Mouse (Mus musculus) kidney, postnatal 0 days (tissue): ENCODE data around the gene Samd4. TPM values are rescaled to one million over a fixed set of nuclear protein-coding genes. Genes with fewer than 3 reads are reported as not detected.

Experiments used
- ATAC-seq: fragments of 200-750 bp; cut with Nextera tagmentation; replicated peaks from 2 replicates; pipeline ENCODE4 v1.8.0; 2017; ENCODE audit warnings: low read depth, moderate number of reproducible peaks, moderate TSS enrichment, moderate library complexity; ENCODE audit not compliant: low FRiP score
- DNase-seq: peaks from one replicate; pipeline ENCODE4 v3.0.0-alpha.2; 2016; ENCODE audit warnings: low spot score
- H3K27ac ChIP-seq: fragments of 300-500 bp; sonication (generic); 2 replicates; pipeline ENCODE4 v1.5.1; 2014; ENCODE audit warnings: mild to moderate bottlenecking
- H3K27me3 ChIP-seq: fragments of 300-500 bp; sonication (generic); 2 replicates; pipeline ENCODE4 v1.6.1; 2014; ENCODE audit warnings: low read length, mixed read lengths; ENCODE audit not compliant: insufficient read depth
- H3K36me3 ChIP-seq: fragments of 300-500 bp; sonication (generic); 2 replicates; pipeline ENCODE4 v1.6.1; 2014; ENCODE audit warnings: low read length, mixed read lengths; ENCODE audit not compliant: insufficient read depth
- H3K4me1 ChIP-seq: fragments of 300-500 bp; sonication (generic); replicated peaks from 2 replicates; pipeline ENCODE4 v1.6.1; 2014; ENCODE audit warnings: antibody characterized with exemption, low read length, mixed read lengths; ENCODE audit not compliant: insufficient read depth
- H3K4me2 ChIP-seq: fragments of 300-500 bp; sonication (generic); 2 replicates; pipeline ENCODE4 v1.6.1; 2014; ENCODE audit warnings: mild to moderate bottlenecking, low read length, moderate library complexity, mixed read lengths
- H3K4me3 ChIP-seq: fragments of 300-500 bp; sonication (generic); replicated peaks from 2 replicates; pipeline ENCODE4 v1.5.1; 2014; ENCODE audit warnings: low read depth, low read length
- H3K9ac ChIP-seq: fragments of 300-500 bp; sonication (generic); 2 replicates; pipeline ENCODE4 v1.6.1; 2014; ENCODE audit warnings: low read depth, low read length
- H3K9me3 ChIP-seq: fragments of 300-500 bp; sonication (generic); replicated peaks from 2 replicates; pipeline ENCODE4 v1.6.1; 2016; ENCODE audit warnings: low read length, inconsistent platforms, mixed read lengths
- CTCF ChIP-seq: IDR thresholded peaks from 2 replicates; pipeline ENCODE4 v1.5.1; 2016; ENCODE audit warnings: antibody characterized with exemption, low read depth, mild to moderate bottlenecking, moderate library complexity
- WGBS: fragments of 180-500 bp; shearing (Covaris S2); extraction: QIAGEN DNeasy Blood & Tissue Kit; methylation state at CpG from one replicate; pipeline ENCODE4 v1.1.7; 2014; 5-methylcytosine and 5-hydroxymethylcytosine counted together
- polyA plus RNA-seq: library from polyadenylated mRNA; unstranded; fragments of >200 nt; fragmentation: Nextera tagmentation; extraction: Ambion mirVana; gene quantifications from 2 replicates; pipeline ENCODE4 v1.2.1, GENCODE M21; 2015

The Samd4 gene
- polyA plus RNA-seq, 1 experiment from 2014 or later: 4.4 TPM

- no peak overlapping the region for H3K4me2 ChIP-seq
- 82% methylated on average over 3 of the region's 3 CpGs for WGBS
- H3K36me3 ChIP-seq: no peaks in the 10 kb centered on the region
- H3K27ac ChIP-seq: no peak overlapping the region
- no peak for TF ChIP-seq CTCF
- no peak overlapping the region for H3K9ac ChIP-seq
- peaks cover 10% of the 10 kb centered on the region; the same call in 1 of the 2 replicates for H3K4me1 ChIP-seq
- no peaks in the 10 kb centered on the region for H3K27me3 ChIP-seq
- ATAC-seq (no peak), DNase-seq (no peak)
- no peaks in the 10 kb centered on the region for H3K9me3 ChIP-seq
- no peak overlapping the region for H3K4me3 ChIP-seq
Measured at GRCm38 (mm10) chr14:46944411-46944810, 61.8 kb downstream of the Samd4 start.

GRCm38 (mm10) chr14:46945903-46946490 lies 63.3 kb downstream of the Samd4 start:
- no peak for ATAC-seq
- TF ChIP-seq CTCF: no peak
- Histone ChIP-seq H3K4me2 (no peak overlapping the region), H3K27me3 (no peaks in the 10 kb centered on the region), H3K9ac (no peak overlapping the region), H3K9me3 (no peaks in the 10 kb centered on the region), H3K36me3 (no peaks in the 10 kb centered on the region), H3K4me1 (peaks cover 14% of the 10 kb centered on the region; the same call in 1 of the 2 replicates), H3K4me3 (no peak overlapping the region), H3K27ac (no peak overlapping the region)
- 67% methylated on average over 10 of the region's 10 CpGs for WGBS
- no peak for DNase-seq

GRCm38 (mm10) chr14:46947644-46948043 lies 65.0 kb downstream of the Samd4 start:
- DNase-seq (no peak), ATAC-seq (no peak)
- H3K27ac ChIP-seq: no peak overlapping the region
- H3K27me3 ChIP-seq: no peaks in the 10 kb centered on the region
- H3K4me1 ChIP-seq: 0 out of 2 replicates have a peak, but pooled peaks cover 7% of the 10 kb centered on the region
- 92% methylated on average over 3 of the region's 3 CpGs for WGBS
- no peak overlapping the region for H3K9ac ChIP-seq
- no peak for TF ChIP-seq CTCF
- no peaks in the 10 kb centered on the region for H3K9me3 ChIP-seq
- H3K4me3 ChIP-seq: no peak overlapping the region
- no peak overlapping the region for H3K4me2 ChIP-seq
- H3K36me3 ChIP-seq: no peaks in the 10 kb centered on the region

GRCm38 (mm10) chr14:46950527-46951384 lies 68.1 kb downstream of the Samd4 start:
- no peak overlapping the region for H3K4me2 ChIP-seq
- 35% methylated on average over 11 of the region's 11 CpGs for WGBS
- ATAC-seq (no peak), DNase-seq (peak; percentile 49)
- H3K4me3 ChIP-seq: no peak overlapping the region
- 0 out of 2 replicates have a peak, but pooled peaks cover 7% of the 10 kb centered on the region for H3K4me1 ChIP-seq
- H3K36me3 ChIP-seq: no peaks in the 10 kb centered on the region
- TF ChIP-seq CTCF: no peak
- H3K9me3 ChIP-seq: no peaks in the 10 kb centered on the region
- H3K9ac ChIP-seq: no peak overlapping the region
- no peak overlapping the region for H3K27ac ChIP-seq
- no peaks in the 10 kb centered on the region for H3K27me3 ChIP-seq

DNA sequence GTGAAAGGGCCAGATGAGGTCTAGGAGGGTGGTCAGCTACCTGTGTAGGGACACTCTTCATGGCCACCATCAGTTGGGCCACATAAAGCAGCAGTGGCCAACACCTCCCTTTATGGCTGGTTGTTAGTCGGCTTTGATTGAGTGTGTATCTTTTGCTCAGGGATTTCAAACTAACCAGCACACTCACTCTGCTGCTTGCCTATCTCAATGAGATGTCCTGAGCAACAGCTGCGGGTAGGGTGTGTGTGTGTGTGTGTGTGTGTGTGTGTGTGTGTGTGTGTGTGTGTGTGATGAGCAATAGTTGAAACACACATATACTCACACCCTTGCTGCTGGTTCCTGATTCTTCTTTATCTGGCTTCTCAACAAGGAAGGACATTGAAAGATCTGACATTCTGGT lies 69.6 kb downstream of the Samd4 start:
- DNase-seq: no peak
- no peak overlapping the region for H3K27ac ChIP-seq
- H3K9ac ChIP-seq: no peak overlapping the region
- no peak for TF ChIP-seq CTCF
- no peaks in the 10 kb centered on the region for H3K36me3 ChIP-seq
- H3K27me3 ChIP-seq: no peaks in the 10 kb centered on the region
- WGBS: 58% methylated on average over 2 of the region's 2 CpGs
- no peak overlapping the region for H3K4me2 ChIP-seq
- ATAC-seq: no peak
- no peak overlapping the region for H3K4me3 ChIP-seq
- peaks cover 14% of the 10 kb centered on the region; the same call in 1 of the 2 replicates for H3K4me1 ChIP-seq
- no peaks in the 10 kb centered on the region for H3K9me3 ChIP-seq

GRCm38 (mm10) chr14:46955109-46955508 lies 72.5 kb downstream of the Samd4 start:
- 37% methylated on average over 2 of the region's 2 CpGs for WGBS
- H3K9ac ChIP-seq: no peak overlapping the region
- no peaks in the 10 kb centered on the region for H3K9me3 ChIP-seq
- H3K4me1 ChIP-seq: peaks cover 12% of the 10 kb centered on the region; the same call in 1 of the 2 replicates
- no peak for ATAC-seq
- H3K36me3 ChIP-seq: no peaks in the 10 kb centered on the region
- no peak for TF ChIP-seq CTCF
- no peaks in the 10 kb centered on the region for H3K27me3 ChIP-seq
- no peak overlapping the region for H3K27ac ChIP-seq
- H3K4me3 ChIP-seq: no peak overlapping the region
- no peak for DNase-seq
- H3K4me2 ChIP-seq: no peak overlapping the region
